Mouse (Mus musculus) thymus, postnatal 10 days (tissue): ENCODE results near the gene Rif1.
"Not testable (repeated sequence)": the region's sequence is repeated elsewhere in the genome, so short reads cannot be mapped to it uniquely, and the experiment has no call there.

Experiments
- DNase-seq, 2 experiments: peaks; one replicate each; pipeline ENCODE4 v3.0.0; 2021; ENCODE audit warnings: low spot score in 2 of 2

The Rif1 gene

GRCm38 (mm10) chr2:52071241-52071991, 1.2 kb upstream of the Rif1 start:
- no peak for DNase-seq

- DNase-seq: peak in 1 of 2 experiments; percentile 4
Measured at GRCm38 (mm10) chr2:52072065-52072490, 554 bp upstream of the Rif1 start.

- DNase-seq: peak; percentile 33 to 37
Measured at GRCm38 (mm10) chr2:52073141-52073904, 691 bp downstream of the Rif1 start.

- no peak for DNase-seq
Measured at GRCm38 (mm10) chr2:52078666-52079065, 6.0 kb downstream of the Rif1 start.

- no peak for DNase-seq
Measured at GRCm38 (mm10) chr2:52084013-52084412, 11.4 kb downstream of the Rif1 start.

GRCm38 (mm10) chr2:52084571-52084970, 11.9 kb downstream of the Rif1 start:
- DNase-seq: no peak

GRCm38 (mm10) chr2:52114086-52114485, 41.5 kb downstream of the Rif1 start:
- no peak for DNase-seq

- DNase-seq: not testable (repeated sequence)
Measured at GRCm38 (mm10) chr2:52131370-52131769, 58.7 kb downstream of the Rif1 start.

GRCm38 (mm10) chr2:52133351-52133750, 60.7 kb downstream of the Rif1 start:
- no peak for DNase-seq

- DNase-seq: no peak
Measured at GRCm38 (mm10) chr2:52153064-52153463, 80.4 kb downstream of the Rif1 start.

GRCm38 (mm10) chr2:52169243-52170005, 96.8 kb downstream of the Rif1 start:
- DNase-seq: no peak
